Mouse (Mus musculus): ENCODE results near the gene Ppil1.

The Ppil1 gene

DNA sequence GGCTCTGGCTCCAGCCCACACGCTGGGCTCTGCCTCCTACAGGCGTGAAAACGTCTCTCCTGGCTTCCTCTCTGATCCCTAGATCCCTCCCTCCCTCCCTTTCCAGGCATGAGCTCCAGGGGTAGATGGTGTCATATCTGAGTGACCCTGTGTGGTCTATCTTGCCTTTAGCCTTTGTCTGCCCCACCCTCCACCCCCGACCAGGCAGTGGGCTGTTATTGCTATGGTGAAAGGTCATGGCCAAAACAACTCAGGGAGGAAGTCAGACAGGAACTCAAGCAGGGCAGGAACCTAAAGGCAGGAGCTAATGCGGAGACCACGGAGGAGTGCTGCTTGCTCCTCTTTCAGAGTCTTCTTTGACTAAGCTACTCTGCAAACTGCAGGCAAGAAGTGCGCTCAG is 52.1 kb downstream of the Ppil1 start:
- ATAC-seq (ENCODE audit: insufficient number of reproducible peaks, low FRiP score, low TSS enrichment), result no peak

GRCm38 (mm10) chr17:29210037-29210436 is 53.9 kb downstream of the Ppil1 start:
- ATAC-seq (ENCODE audit: insufficient number of reproducible peaks, low FRiP score, low TSS enrichment), result no peak

GRCm38 (mm10) chr17:29206052-29206451 is 57.9 kb downstream of the Ppil1 start:
- no peak for ATAC-seq (ENCODE audit: insufficient number of reproducible peaks, low FRiP score, low TSS enrichment)

GRCm38 (mm10) chr17:29202604-29203003 is 61.4 kb downstream of the Ppil1 start:
- ATAC-seq (ENCODE audit: insufficient number of reproducible peaks, low FRiP score, low TSS enrichment), result no peak

Data from cerebellum, adult (tissue).